Mouse (Mus musculus): Measurements from ENCODE around the gene Gm38431. TPM values are rescaled to one million over a fixed set of nuclear protein-coding genes. Genes with fewer than 3 reads are reported as not detected.
"Not testable (repeated sequence)": the region's sequence is repeated elsewhere in the genome, so short reads cannot be mapped to it uniquely, and the experiment has no call there.

The Gm38431 gene
- total RNA-seq, 1 experiment from 2014 or later, result 13.1 TPM

GRCm38 (mm10) chr9:21072641-21073040, 19.2 kb downstream of the Gm38431 start:
- no peak for ATAC-seq (replicated peaks in 1 of 2; ENCODE audit: insufficient read depth in 1 of 2, low FRiP score in 2 of 2, low TSS enrichment in 1 of 2, low read depth in 1 of 2, poor library complexity in 2 of 2, severe bottlenecking in 2 of 2)

- ATAC-seq (replicated peaks in 1 of 2; ENCODE audit: insufficient read depth in 1 of 2, low FRiP score in 2 of 2, low TSS enrichment in 1 of 2, low read depth in 1 of 2, poor library complexity in 2 of 2, severe bottlenecking in 2 of 2), result no peak
These were observed 24.7 kb downstream of the Gm38431 start, which contains the start of gene Zglp1 for GRCm38 (mm10) chr9:21067006-21067684. Gene Zglp1, minus strand, starts transcription at chr9:21067093.

GRCm38 (mm10) chr9:21062928-21063327, 28.9 kb downstream of the Gm38431 start:
- ATAC-seq (replicated peaks in 1 of 2; ENCODE audit: insufficient read depth in 1 of 2, low FRiP score in 2 of 2, low TSS enrichment in 1 of 2, low read depth in 1 of 2, poor library complexity in 2 of 2, severe bottlenecking in 2 of 2), result no peak

- peak; percentile 29 to 42; a peak in 2 of 4 replicates for ATAC-seq (replicated peaks in 1 of 2; ENCODE audit: insufficient read depth in 1 of 2, low FRiP score in 2 of 2, low TSS enrichment in 1 of 2, low read depth in 1 of 2, poor library complexity in 2 of 2, severe bottlenecking in 2 of 2)
These were observed 40.2 kb downstream of the Gm38431 start for GRCm38 (mm10) chr9:21051578-21051977.

GRCm38 (mm10) chr9:21045235-21045634, 46.6 kb downstream of the Gm38431 start:
- no peak for ATAC-seq (replicated peaks in 1 of 2; ENCODE audit: insufficient read depth in 1 of 2, low FRiP score in 2 of 2, low TSS enrichment in 1 of 2, low read depth in 1 of 2, poor library complexity in 2 of 2, severe bottlenecking in 2 of 2)

GRCm38 (mm10) chr9:21044785-21045184, 47.0 kb downstream of the Gm38431 start:
- not testable (repeated sequence) for ATAC-seq (replicated peaks in 1 of 2; ENCODE audit: insufficient read depth in 1 of 2, low FRiP score in 2 of 2, low TSS enrichment in 1 of 2, low read depth in 1 of 2, poor library complexity in 2 of 2, severe bottlenecking in 2 of 2)

- ATAC-seq (replicated peaks in 1 of 2; ENCODE audit: insufficient read depth in 1 of 2, low FRiP score in 2 of 2, low TSS enrichment in 1 of 2, low read depth in 1 of 2, poor library complexity in 2 of 2, severe bottlenecking in 2 of 2), result no peak
These were observed 48.2 kb downstream of the Gm38431 start for GRCm38 (mm10) chr9:21043563-21043962.

- ATAC-seq (replicated peaks in 1 of 2; ENCODE audit: insufficient read depth in 1 of 2, low FRiP score in 2 of 2, low TSS enrichment in 1 of 2, low read depth in 1 of 2, poor library complexity in 2 of 2, severe bottlenecking in 2 of 2), result no peak
These were observed 50.5 kb downstream of the Gm38431 start for GRCm38 (mm10) chr9:21041308-21041707.

GRCm38 (mm10) chr9:21039779-21040178, 52.0 kb downstream of the Gm38431 start:
- no peak for ATAC-seq (replicated peaks in 1 of 2; ENCODE audit: insufficient read depth in 1 of 2, low FRiP score in 2 of 2, low TSS enrichment in 1 of 2, low read depth in 1 of 2, poor library complexity in 2 of 2, severe bottlenecking in 2 of 2)

GRCm38 (mm10) chr9:21037481-21037891, 54.3 kb downstream of the Gm38431 start:
- ATAC-seq (replicated peaks in 1 of 2; ENCODE audit: insufficient read depth in 1 of 2, low FRiP score in 2 of 2, low TSS enrichment in 1 of 2, low read depth in 1 of 2, poor library complexity in 2 of 2, severe bottlenecking in 2 of 2), result no peak

- ATAC-seq (replicated peaks in 1 of 2; ENCODE audit: insufficient read depth in 1 of 2, low FRiP score in 2 of 2, low TSS enrichment in 1 of 2, low read depth in 1 of 2, poor library complexity in 2 of 2, severe bottlenecking in 2 of 2), result no peak
These were observed 55.1 kb downstream of the Gm38431 start for GRCm38 (mm10) chr9:21036666-21037065.

GRCm38 (mm10) chr9:21036161-21036560, 55.6 kb downstream of the Gm38431 start:
- ATAC-seq (replicated peaks in 1 of 2; ENCODE audit: insufficient read depth in 1 of 2, low FRiP score in 2 of 2, low TSS enrichment in 1 of 2, low read depth in 1 of 2, poor library complexity in 2 of 2, severe bottlenecking in 2 of 2), result no peak

- ATAC-seq (replicated peaks in 1 of 2; ENCODE audit: insufficient read depth in 1 of 2, low FRiP score in 2 of 2, low TSS enrichment in 1 of 2, low read depth in 1 of 2, poor library complexity in 2 of 2, severe bottlenecking in 2 of 2), result no peak
These were observed 56.2 kb downstream of the Gm38431 start for GRCm38 (mm10) chr9:21035586-21035985.

- no peak for ATAC-seq (replicated peaks in 1 of 2; ENCODE audit: insufficient read depth in 1 of 2, low FRiP score in 2 of 2, low TSS enrichment in 1 of 2, low read depth in 1 of 2, poor library complexity in 2 of 2, severe bottlenecking in 2 of 2)
These were observed 57.2 kb downstream of the Gm38431 start for GRCm38 (mm10) chr9:21034481-21035085.

- peak; percentile 30 to 40; a peak in 3 of 4 replicates for ATAC-seq (replicated peaks in 1 of 2; ENCODE audit: insufficient read depth in 1 of 2, low FRiP score in 2 of 2, low TSS enrichment in 1 of 2, low read depth in 1 of 2, poor library complexity in 2 of 2, severe bottlenecking in 2 of 2)
These were observed 58.7 kb downstream of the Gm38431 start for GRCm38 (mm10) chr9:21033136-21033535.

- ATAC-seq (replicated peaks in 1 of 2; ENCODE audit: insufficient read depth in 1 of 2, low FRiP score in 2 of 2, low TSS enrichment in 1 of 2, low read depth in 1 of 2, poor library complexity in 2 of 2, severe bottlenecking in 2 of 2), result no peak
These were observed 59.3 kb downstream of the Gm38431 start for GRCm38 (mm10) chr9:21032491-21032890.

GRCm38 (mm10) chr9:21031896-21032351, 59.9 kb downstream of the Gm38431 start, which contains the start of gene Icam5:
Gene Icam5, plus strand, starts transcription at chr9:21032073.
- ATAC-seq (replicated peaks in 1 of 2; ENCODE audit: insufficient read depth in 1 of 2, low FRiP score in 2 of 2, low TSS enrichment in 1 of 2, low read depth in 1 of 2, poor library complexity in 2 of 2, severe bottlenecking in 2 of 2), result no peak

- ATAC-seq (replicated peaks in 1 of 2; ENCODE audit: insufficient read depth in 1 of 2, low FRiP score in 2 of 2, low TSS enrichment in 1 of 2, low read depth in 1 of 2, poor library complexity in 2 of 2, severe bottlenecking in 2 of 2), result peak; percentile 18 to 31; a peak in 3 of 4 replicates
These were observed 60.4 kb downstream of the Gm38431 start for GRCm38 (mm10) chr9:21031251-21031895.

Measured in hematopoietic stem cell, adult 5-6 weeks (primary cell).